Mouse (Mus musculus) gastrocnemius, adult 8-10 months (tissue): ENCODE results near the gene Slc29a1. TPM values are rescaled to one million over a fixed set of nuclear protein-coding genes. Genes with fewer than 3 reads are reported as not detected.

Experiments
- DNase-seq, 2 experiments: peaks; one replicate each; pipeline ENCODE4 v3.0.0; 2022; ENCODE audit warnings: low spot score in 2 of 2
- total RNA-seq, 4 experiments: library from RNA; stranded (reverse); gene quantifications; 2 replicates each; pipeline ENCODE4 v1.2.4; 2022

Gene Slc29a1
- total RNA-seq, 4 experiments from 2014 or later, result 26.6 to 31.2 (median 27.2) TPM

GRCm38 (mm10) chr17:45553065-45553464 lies 46.3 kb downstream of the Slc29a1 start:
- DNase-seq, result no peak

GRCm38 (mm10) chr17:45551816-45552451 lies 47.5 kb downstream of the Slc29a1 start:
- peak; percentile 57 to 68 for DNase-seq

- no peak for DNase-seq
Observed at GRCm38 (mm10) chr17:45551249-45551796, 48.1 kb downstream of the Slc29a1 start.

- DNase-seq, result no peak
Observed at GRCm38 (mm10) chr17:45550253-45550652, 49.2 kb downstream of the Slc29a1 start.

- DNase-seq, result no peak
Observed at GRCm38 (mm10) chr17:45549617-45550181, 49.7 kb downstream of the Slc29a1 start, which contains the start of gene Tmem151b. Gene Tmem151b, minus strand, starts transcription at chr17:45549677.

GRCm38 (mm10) chr17:45548541-45549512 lies 50.6 kb downstream of the Slc29a1 start:
- no peak for DNase-seq

GRCm38 (mm10) chr17:45547461-45548190 lies 51.8 kb downstream of the Slc29a1 start:
- no peak for DNase-seq

GRCm38 (mm10) chr17:45546941-45547340 lies 52.5 kb downstream of the Slc29a1 start:
- DNase-seq, result no peak

GRCm38 (mm10) chr17:45545278-45545961 lies 54.0 kb downstream of the Slc29a1 start:
- DNase-seq, result no peak

GRCm38 (mm10) chr17:45544873-45545277 lies 54.5 kb downstream of the Slc29a1 start:
- no peak for DNase-seq

- DNase-seq, result no peak
Observed at GRCm38 (mm10) chr17:45544001-45544872, 55.2 kb downstream of the Slc29a1 start.

GRCm38 (mm10) chr17:45543115-45543514 lies 56.3 kb downstream of the Slc29a1 start:
- DNase-seq, result no peak

GRCm38 (mm10) chr17:45542705-45543104 lies 56.7 kb downstream of the Slc29a1 start:
- no peak for DNase-seq

GRCm38 (mm10) chr17:45542129-45542528 lies 57.3 kb downstream of the Slc29a1 start:
- DNase-seq, result no peak

GRCm38 (mm10) chr17:45539664-45540063 lies 59.7 kb downstream of the Slc29a1 start:
- no peak for DNase-seq

- no peak for DNase-seq
Observed at GRCm38 (mm10) chr17:45538394-45538793, 61.0 kb downstream of the Slc29a1 start.

GRCm38 (mm10) chr17:45536264-45536663 lies 63.1 kb downstream of the Slc29a1 start:
- no peak for DNase-seq
